Mouse (Mus musculus) adrenal gland, postnatal 36 days (tissue): Measurements from ENCODE around the gene Smtn. TPM values are rescaled to one million over a fixed set of nuclear protein-coding genes. Genes with fewer than 3 reads are reported as not detected.

Experiments used
- DNase-seq, 2 experiments: peaks; one replicate each; pipeline ENCODE4 v3.0.0; 2021; ENCODE audit warnings: mixed read lengths in 1 of 2
- total RNA-seq, 2 experiments: library from RNA; stranded (reverse); gene quantifications; 2 replicates each; pipeline ENCODE4 v1.2.3; 2021

The Smtn gene
- total RNA-seq, 2 experiments from 2014 or later, result 44.9 to 71.7 TPM

DNA sequence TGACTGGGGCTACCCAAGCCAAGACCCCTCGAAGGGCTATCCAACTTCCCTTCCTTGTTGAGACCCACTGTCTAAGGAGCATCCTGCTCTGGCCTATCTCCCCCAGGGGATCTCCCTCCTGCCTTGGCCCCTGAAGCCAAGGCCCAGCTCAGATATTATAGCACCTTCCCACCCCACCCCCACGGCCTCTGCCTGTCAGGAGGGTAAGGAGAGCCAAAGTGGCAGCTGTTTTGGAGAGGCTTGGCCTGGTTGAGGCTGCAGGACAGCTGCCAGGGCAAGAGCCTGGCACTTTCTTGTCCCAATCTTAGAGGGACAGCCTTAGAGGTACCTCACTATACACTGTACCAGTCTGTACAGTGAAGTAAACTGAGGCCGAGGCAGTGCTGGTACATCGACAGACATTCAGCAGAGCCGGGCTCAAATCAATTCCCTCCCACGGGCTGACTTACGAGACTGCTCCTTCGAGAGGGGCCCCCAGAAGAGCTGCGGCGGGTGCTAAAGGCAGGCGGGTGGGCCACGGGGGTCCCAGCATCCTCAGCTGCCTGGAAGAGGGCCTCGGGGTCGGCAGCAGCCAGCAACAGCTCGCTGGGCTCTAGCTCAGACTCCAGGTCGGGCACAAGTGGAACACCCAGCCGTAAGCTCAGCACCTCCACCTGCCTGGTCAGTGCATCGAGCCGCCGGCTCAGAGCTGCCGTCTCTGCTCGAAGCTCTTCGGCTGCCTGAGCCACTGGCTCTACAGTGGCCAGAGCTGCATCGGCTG is 13.3 kb downstream of the Smtn start:
- no peak for DNase-seq

DNA sequence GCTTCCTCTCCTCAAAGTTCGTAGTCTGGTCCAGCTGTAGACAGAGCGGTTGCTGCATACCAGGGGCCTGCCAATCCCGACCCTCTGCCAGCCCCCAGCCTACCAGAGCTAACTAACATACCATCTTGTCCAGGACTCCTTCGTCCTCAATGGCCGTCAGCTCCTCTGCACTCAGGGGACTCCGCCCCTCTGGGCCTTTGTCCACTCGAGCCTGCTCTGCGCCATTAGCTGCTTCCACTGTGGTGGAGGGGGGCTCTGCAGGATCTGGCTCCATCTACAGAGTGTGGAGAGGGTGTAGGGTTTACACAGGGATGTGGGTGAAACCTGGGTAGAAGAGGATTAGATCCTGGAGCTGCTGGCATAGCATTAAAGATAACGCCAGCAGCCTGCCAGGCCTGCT is 14.2 kb downstream of the Smtn start:
- no peak for DNase-seq

DNA sequence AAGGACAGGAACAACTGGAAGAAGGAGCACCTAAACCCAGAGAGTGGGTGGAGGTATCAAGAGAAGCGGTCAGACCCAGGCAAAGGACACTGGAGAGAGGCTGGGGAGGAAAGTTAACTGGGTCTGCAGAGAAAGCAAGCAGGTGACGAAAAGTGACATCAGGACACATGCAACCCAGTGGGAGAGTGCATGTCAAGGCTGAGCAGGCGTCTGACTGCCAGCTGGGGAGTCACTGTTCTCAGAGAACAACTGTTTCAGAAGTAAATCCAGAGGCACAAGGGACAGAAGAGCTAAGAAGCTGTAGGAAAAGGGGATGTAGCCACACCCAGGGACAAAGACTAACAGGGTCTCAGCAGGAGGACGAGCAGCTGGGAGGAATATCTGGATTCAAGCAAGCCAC is 14.9 kb downstream of the Smtn start:
- no peak for DNase-seq

DNA sequence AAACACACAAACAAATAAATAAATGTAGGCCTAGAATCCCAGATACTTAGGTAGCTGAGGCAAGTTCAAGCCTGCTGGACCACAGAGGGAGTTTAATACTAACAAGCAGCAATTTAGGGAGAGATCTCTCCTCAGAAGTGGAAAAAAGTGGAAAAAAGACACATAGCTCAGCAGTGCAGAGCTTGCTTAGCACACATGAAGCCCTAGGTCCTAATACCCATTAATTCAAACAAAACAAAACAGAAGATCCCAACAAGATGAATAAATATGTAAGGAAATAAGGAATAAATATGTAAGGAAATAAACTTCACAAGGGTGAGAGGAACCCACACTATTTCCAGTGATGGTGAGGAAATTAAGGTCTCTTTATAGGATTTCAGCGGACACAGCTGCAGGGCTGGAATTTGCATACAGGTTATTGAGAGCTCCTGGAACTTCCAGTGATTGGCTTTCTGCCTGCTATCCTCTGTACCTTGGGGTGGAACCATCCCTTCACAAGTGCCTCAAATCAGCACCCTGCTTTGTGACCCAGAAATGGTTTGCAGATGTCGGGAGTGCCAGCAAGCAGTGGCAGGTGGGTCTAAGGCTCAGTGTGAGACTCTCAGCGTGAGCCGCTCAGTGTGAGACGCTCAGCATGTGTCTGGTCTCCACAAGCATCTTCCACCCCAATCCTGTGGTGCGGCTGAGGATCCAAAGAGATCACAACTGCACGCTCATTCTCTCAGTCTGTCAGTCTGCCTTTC is 16.4 kb downstream of the Smtn start:
- DNase-seq, result no peak

DNA sequence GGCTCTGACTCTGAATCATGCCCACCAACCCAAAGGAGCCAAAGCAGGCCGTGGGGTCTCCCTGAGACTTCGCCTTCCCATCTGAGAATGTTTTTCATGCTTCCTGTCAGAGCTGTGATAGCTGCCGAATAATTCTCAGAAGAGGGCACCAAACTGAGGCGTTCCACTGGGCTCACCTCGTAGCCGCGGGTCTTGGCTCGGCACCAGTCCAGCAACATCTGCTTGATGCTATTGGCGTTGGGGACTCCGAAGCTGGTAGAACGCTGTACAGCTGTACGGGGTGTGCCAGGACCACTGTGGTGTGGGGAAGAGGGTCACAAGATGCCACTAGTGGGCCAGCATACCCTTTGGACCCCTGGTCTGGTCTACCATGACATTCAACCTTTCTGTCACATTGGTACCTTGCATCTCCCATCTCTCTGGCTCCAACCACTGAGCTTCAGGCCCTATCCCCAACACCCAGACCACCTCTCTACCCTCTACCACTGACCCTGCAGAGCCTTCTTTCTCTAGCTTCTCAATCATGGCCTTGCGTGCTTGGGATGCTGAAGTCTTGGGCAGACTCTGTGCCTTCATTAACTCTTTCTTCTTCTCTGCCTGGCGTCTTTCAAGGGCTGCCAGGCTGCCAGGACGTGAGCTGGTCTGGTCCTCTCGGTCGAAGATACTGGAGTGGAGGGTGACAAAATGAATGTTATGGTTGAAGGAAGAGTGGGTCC is 18.0 kb downstream of the Smtn start:
- DNase-seq, result no peak

DNA sequence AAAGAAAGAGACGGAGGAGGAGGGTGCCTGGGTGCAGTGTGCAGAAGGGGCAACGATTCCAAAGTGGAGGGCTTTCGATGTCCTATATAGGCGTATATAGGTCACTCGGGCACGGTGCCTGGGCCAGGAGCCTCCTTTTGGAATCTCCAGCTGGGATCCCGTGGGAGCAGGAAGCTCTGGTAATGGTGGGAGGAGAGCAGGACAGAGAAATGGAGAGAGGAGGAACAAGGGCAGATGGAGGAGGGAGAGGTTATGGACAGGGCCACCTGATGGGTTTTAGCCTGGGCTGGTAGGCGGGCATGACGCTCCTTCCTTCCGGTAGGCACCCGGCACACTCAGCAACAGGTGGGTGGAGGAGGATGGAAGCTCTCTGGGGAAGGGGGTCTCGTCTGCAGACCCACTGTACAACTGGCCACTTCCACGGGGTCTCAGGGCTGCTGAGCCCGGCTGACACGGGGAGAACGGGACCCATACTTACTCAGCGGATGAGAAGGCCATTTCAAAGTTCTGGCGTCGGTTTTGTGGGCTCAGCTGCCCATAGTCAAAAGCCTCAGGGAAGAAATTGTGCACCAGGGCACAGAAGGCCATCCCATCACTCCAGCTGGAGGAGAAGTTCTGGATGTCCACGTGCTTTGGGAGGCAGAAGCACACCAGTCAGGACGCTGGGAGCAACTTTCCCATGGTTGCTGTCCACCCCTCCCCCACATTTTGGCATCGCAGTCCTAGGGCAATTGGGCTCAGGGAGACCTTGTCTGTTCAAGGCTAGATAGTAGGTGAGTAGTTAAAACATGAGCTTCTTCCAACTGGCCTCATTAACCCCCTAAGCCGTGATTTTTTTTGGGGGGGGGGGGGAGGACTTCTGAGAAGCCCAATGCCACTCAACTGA is 18.8 kb downstream of the Smtn start:
- peak in 1 of 2 experiments; percentile 31 for DNase-seq

DNA sequence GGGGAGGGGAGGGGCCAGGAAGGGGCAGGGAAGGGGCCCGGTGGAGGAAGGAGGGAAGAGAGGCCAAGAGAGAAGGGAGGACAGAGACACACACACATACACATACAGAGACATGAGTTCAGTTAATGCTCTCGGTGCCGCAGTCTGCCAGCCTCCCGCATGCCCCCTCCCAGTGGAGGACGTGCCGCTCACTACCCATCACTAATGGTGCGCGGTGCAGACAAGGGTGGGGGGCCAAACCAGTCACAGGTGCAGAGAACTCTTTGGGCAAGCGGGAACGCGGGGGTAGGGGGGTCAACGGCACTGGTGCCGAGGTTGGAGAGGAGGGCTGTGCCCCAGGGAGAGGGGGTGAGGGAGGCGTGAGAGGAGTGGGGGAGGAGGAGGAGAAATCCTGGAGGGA is 19.5 kb downstream of the Smtn start:
- DNase-seq, result no peak

DNA sequence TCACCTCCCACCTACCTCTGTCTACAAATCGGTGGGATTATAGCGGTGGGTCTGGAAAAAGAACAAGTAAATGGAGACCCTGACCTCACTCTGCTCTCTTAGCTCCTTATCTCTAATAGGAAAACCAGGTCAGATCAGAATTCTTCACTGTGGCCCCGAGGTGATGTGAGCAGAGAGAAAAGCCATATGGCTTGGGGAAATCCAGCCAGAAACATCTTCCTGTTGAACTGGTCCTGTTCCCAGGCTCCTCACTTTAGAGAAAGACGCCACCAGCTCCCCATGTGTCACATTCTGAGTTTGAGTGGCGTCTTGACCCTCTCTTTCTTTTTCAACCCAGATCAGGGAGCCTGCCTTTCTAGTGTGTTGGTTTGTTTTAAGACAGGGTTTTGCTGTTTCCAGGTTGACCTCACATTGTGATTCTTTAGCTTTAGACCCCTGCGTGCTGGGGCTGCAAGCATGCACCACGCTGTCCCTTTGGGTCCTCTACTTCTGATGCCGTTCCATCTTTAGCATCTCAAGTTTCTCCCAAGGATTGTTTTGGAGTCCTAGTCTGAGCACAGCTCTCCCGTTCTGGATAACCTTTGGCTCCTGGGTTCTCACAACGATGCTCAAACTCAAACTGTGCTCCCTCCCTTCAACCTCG is 20.5 kb downstream of the Smtn start:
- no peak for DNase-seq

DNA sequence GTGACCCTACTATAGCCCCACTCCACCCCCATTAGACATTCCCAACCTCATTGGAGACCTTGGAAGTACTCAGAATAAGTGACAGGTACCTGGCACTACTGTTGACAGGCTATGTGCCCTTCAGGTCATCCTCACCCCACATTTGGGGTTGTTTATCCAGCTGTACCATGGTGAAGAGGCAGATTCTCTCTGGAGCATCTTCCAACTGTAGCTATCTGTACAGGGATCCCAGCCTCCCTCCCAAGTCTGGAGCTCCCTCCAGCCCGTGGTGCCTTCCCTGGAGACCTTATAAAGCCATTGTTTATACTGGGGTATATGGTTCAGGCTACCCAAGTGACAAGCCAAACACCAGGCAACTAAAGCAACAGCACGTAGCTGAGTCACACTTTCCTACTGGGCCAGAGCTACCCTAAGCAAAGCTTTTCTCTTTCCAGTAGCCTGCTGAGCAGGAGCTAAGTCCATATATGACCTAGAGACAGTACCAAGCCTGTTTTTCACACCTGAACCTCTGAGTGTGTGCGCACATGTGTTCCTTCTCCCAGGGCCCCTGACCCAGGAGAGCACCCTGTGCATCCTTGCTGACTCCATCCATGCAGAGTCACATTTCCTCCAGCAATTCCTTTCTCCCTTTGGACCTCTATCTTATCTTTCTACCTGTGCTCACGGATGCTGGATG is 21.2 kb downstream of the Smtn start:
- DNase-seq, result no peak

DNA sequence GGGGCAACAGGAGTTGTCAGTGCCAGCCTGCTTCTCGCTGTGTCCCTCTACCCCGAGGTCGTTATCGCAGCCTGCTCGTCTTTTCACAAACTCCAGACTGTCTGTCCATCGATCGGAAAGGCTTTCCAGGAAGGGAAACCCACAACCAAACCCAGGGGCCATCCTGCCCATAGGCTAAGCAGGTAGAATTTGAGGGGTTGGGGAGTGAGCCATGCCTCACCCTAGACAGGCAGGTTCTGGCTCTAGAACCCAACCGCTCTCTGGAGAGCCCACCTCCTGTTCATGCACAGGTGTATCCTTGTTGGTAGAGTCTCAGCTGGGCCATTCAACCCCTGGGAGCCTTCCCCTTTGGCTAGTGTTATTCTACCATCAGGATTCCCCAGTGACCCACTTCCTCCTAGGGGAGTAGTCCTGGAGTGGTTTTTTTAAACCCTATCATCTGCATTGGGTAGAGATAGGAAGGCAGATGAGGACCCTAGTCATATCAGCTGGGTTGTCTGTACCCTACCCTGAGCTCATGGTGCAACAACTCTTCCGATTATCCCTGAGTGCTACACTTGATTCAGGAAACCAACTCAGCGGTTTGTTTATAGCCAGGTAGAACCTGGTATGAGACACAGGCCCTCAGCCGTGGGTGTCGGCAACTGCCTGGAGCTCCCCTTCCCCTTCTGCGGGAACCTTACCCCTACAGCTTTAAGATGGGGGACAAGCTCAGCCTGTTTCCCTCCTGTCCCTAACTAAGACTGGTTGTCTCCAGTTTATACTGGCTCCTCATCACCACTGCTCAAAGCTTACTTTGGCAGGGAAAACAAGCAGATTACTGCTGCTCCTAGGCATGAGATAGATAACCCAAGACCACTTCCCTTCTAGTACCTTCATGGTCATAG is 22.3 kb downstream of the Smtn start:
- DNase-seq, result no peak

DNA sequence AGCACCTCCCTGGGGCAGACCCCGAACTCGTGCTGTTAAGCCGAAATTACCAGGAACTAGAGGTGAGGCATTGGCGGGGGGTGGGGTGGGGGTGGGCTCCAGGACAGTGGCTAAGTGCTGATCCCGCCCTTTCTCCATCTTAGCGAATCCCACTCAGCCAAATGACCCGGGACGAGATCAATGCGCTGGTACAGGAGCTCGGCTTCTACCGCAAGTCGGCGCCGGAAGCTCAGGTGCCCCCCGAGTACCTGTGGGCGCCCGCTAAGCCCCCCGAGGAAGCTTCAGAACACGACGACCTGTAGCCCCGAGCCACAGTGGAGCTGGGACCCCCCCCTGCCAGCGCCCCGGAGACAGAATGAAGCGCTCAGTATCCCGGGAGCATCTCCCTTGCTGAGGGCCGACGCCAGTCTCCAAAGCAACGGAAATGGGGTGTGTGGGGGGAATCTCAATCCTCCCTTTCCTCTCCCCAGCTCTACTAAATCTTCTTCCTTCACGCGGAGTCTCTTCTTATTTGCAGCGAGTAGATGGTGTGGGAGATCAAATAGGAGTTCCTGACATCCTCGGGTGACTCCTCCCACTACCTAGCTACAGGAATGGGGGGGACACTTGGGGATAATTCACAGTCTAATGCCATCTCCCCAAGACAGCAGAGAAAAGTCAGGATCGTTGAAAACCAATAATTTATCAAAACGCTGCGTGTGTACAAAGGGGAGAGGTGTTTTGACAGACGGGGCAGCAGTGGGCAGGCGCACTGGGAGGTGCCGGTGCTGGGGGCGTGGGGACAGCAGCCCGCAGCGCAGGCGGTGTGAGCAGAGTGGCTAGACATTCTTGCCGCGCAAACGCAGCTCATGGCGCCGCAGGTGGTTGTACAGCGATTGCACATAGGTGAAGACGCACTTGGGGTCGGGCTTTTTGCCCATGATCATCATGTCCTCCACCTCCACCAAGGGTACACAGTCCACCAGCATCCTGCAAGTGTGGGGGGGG is 23.3 kb downstream of the Smtn start:
- peak; percentile 43 to 59 for DNase-seq

DNA sequence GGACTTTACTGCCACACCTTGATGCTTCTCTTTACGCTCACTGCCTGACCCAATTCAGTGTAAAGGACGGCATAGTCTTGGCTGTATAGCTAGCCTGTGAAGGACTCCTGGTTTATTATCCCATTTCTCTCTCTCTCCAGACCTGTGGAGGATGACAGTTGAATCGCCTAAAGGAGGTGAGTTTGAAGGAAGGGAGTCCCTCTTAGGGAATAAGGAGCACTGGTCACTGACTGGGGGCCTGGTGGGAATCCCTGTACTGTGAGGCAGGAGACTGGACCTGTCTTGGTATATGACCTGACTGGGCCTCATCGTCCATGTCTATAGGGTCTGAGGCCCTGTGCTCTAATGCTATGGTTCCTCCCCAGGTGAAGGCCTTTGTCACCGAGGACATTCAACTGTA is 24.3 kb downstream of the Smtn start:
- DNase-seq, result no peak

DNA sequence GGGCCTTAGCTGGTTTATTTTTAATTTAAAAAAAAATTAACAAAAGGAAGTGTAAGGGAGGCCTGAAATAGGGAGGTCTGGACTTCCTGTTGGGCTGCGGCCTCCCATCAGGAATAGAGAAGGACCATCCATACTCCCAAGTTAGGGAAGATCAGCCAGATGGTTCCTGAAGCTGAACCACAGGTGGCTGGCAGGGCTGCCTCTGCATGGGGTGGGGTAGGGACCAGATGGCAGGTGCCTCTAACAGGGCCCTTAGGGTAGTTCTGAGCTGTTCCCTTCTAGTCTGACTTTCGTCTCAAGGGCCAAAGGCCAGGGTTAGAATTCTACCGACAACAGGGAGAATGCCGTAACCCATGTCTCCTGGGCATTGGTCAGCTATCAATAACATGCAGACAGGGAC is 24.8 kb downstream of the Smtn start:
- DNase-seq, result no peak

DNA sequence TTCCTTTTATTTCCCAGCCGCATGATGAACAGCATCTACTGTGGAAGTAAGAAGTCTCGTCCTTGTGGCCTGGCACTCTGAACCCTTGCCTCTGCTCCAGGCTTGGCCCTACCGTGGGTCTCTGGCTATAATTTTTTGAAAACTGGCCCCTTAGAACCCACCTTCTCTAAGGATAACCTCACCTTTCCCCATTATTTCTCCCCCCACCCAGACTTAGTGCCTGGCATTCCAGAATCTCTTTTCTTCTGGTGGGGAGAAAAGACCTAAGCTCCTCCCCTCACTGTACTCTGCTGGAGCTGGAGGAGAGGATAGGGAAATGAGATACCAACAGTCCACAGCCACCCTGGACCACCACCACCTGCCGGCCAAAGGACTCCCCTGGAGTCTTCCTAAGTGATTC is 25.2 kb downstream of the Smtn start:
- no peak for DNase-seq

DNA sequence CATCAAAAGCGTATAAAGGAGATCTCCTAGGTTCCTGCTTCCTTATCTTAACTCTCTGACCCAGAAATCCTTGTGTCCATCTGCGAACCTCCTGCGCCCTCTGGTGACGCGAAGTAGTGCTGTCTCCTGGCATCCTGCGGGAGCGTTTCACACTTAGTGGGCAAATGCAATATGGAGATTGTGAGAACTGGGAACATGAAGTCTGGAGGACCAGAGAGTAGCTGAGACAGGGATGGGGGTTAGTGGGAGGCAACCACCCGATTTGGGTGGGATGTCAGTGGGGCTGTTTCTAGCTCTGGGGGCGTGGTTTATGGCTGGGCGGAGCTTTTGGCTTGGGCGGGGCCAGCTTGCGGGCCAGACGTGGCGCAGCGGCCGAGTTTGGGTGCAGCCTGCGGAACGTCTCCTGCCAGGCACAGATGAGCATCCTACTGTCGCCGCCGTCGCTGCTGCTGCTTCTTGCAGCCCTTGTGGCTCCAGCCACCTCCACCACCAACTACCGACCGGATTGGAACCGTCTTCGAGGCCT is 25.8 kb downstream of the Smtn start, which contains the start of gene Selenom:
Selenom (plus strand) TSS at position 156 of the 526 bp plus-strand sequence.
- DNase-seq, result peak; percentile 87 to 91

DNA sequence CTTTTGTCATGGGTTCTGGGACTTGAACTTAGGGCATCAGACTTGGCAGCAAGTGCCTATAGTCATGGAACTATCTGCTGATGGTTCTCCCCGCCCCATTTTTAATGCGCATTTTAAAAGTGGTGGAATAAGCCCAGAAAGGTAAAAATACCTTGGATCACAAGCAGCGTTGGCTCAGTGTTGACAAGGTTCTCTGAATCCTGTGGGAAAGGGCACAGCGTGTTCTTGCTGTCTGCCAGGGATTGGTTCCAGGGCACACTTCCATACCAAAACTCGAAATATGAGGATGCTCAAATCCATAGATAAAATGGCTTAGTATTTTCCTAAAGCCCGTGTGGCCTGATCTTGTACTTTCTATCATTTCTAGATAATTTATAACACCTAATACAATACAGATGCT is 27.1 kb downstream of the Smtn start:
- DNase-seq, result no peak

DNA sequence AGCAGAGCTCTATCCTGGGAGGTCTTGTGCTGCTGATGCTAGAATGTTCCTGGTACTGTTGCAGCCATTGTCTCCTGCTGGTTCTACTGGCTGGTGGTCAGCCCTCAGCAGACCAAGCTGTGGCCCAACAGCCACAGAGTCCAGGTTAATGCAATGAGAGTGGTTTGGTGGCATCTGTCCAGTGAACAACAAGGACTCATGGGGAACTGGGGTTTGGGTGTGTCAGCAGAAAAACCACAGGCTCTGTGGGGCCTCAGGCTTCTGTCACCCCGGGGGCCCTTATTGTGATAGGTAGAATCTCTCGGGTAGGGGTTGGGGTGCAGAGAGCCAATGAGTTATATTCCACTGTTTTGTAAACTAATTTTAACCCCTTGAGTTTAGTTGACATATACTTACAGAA is 30.1 kb downstream of the Smtn start:
- DNase-seq, result no peak
